In genomic region chr8:94418017-94418416, GRCm38 (mm10) we compare ENCODE assay signal across 23 mouse cellular contexts. TPM values are rescaled to one million over a fixed set of nuclear protein-coding genes. Genes with fewer than 3 reads are reported as not detected.
DNase-seq lines count a peak whose midpoint lies in the region; ATAC-seq lines count a peak whose summit lies in the region.
"Had no signal": no experiment of that assay in that cellular context is flagged by ENCODE, and none has a peak within 500 bp of the region (broad histone marks: within the 10 kb centered on the region; RNA-seq: fewer than 3 reads in every experiment).

No protein-coding gene starts in this region.

- ATAC-seq in CD4-positive, CD25-positive, alpha-beta regulatory T cell, adult 4 months = no peak
- peak; percentile 89 for ATAC-seq in megakaryocyte, adult 5-6 weeks (ENCODE audit: poor library complexity, severe bottlenecking)
- ATAC-seq in erythroblast, adult 5-6 weeks (replicated peaks; ENCODE audit: low FRiP score, poor library complexity, severe bottlenecking) = no peak
- ATAC-seq: forebrain, embryonic 15.5 days had no signal

- H3K36me3 ChIP-seq in splenic B cell, adult 2 months (ENCODE audit: control insufficient read depth, insufficient read depth, low read length, poor library complexity, severe bottlenecking) = no peaks in the 10 kb centered on the region
- H3K36me3 ChIP-seq: forebrain, embryonic 15.5 days; hindbrain, embryonic 10.5 days; limb, embryonic 15.5 days; midbrain, embryonic 12.5 days; neural tube, embryonic 13.5 days had no signal

- peak; percentile 55 for DNase-seq in CD4-positive, CD25-positive, alpha-beta regulatory T cell, adult 2 months (ENCODE audit: low read depth, low spot score)
- DNase-seq in T-cell, adult 2 months (ENCODE audit: low spot score) = peak; percentile 27
- DNase-seq in splenic B cell, adult 2 months (ENCODE audit: low read depth, low spot score) = peak; percentile 34
- DNase-seq in cerebellum, adult 18-20 months = no peak
- no peak for DNase-seq in kidney, postnatal 10 days
- DNase-seq: adrenal gland, adult 2 months; cerebellum, adult 2 months; cerebellum, postnatal 25 days; gastrocnemius, postnatal 10 days; heart, adult 11 months; kidney, adult 11 months; layer of hippocampus, adult 9-11 months; lung, embryonic 14.5 days; right cerebral cortex, postnatal 4 days had no signal

- H3K27me3 ChIP-seq in splenic B cell, adult 2 months (ENCODE audit: control insufficient read depth, insufficient read depth, low read length, poor library complexity, severe bottlenecking) = no peaks in the 10 kb centered on the region
- H3K27me3 ChIP-seq: forebrain, embryonic 15.5 days; limb, embryonic 15.5 days; midbrain, embryonic 12.5 days; neural tube, embryonic 13.5 days had no signal

RNA-seq across cellular contexts. Expression of gene Nlrc5, which starts 16.1 kb away (rescaled TPM):
- polyA plus RNA-seq in CD4-positive, CD25-positive, alpha-beta regulatory T cell, adult 4 months (2017; shearing (Covaris generic)) = 100 to 1,000 TPM; 186 to 214 TPM
- total RNA-seq in megakaryocyte, adult 5-6 weeks (2015) = 29.2 and 32.2 TPM in 2 replicates
- total RNA-seq in megakaryocyte, adult 5-6 weeks (2017) = 27.4 and 28.2 TPM in 2 replicates
- 0.77 and 1.7 TPM in 2 replicates for total RNA-seq in erythroblast, adult 5-6 weeks (2015; ENCODE audit: low replicate concordance)
- total RNA-seq in erythroblast, adult 5-6 weeks (2017; ENCODE audit: low replicate concordance) = 3.9 and 10.7 TPM in 2 replicates
- polyA plus RNA-seq: heart, embryonic 11.5 days had no signal

RNA-seq across cellular contexts. Expression of gene Herpud1, which starts 31.8 kb away (rescaled TPM):
- polyA plus RNA-seq in CD4-positive, CD25-positive, alpha-beta regulatory T cell, adult 4 months (2017; shearing (Covaris generic)) = 100 to 1,000 TPM; 177 to 183 TPM
- total RNA-seq in megakaryocyte, adult 5-6 weeks (2015) = 71.9 and 76.0 TPM in 2 replicates
- 79.4 and 80.9 TPM in 2 replicates for total RNA-seq in megakaryocyte, adult 5-6 weeks (2017)
- 52.1 and 56.6 TPM in 2 replicates for total RNA-seq in erythroblast, adult 5-6 weeks (2015; ENCODE audit: low replicate concordance)
- 60.9 and 70.5 TPM in 2 replicates for total RNA-seq in erythroblast, adult 5-6 weeks (2017; ENCODE audit: low replicate concordance)

Comparison
In these comparisons a context has a peak if more than half of its experiments do, and no peak if none do; other contexts are left out.
1. DNase-seq: peak in CD4-positive, CD25-positive, alpha-beta regulatory T cell, adult 2 months (single experiment), T-cell, adult 2 months (single experiment) and splenic B cell, adult 2 months (single experiment); none in cerebellum, adult 18-20 months (0 of 2) and kidney, postnatal 10 days (single experiment).